7 mouse cellular contexts compared by ENCODE assay signal in genomic region chr19:55100227-55101140, GRCm38 (mm10). TPM values are rescaled to one million over a fixed set of nuclear protein-coding genes. Genes with fewer than 3 reads are reported as not detected.
A peak's percentile ranks its signal among the peaks of the same experiment; 100 is the strongest.
DNase-seq lines count a peak whose midpoint lies in the region; ATAC-seq and TF ChIP-seq lines count a peak whose summit lies in the region.

No protein-coding gene starts in this region.

- no peaks in the 10 kb centered on the region for H3K9me3 ChIP-seq in forebrain, embryonic 16.5 days (ENCODE audit: control insufficient read depth, low read length)
- no peaks in the 10 kb centered on the region for H3K9me3 ChIP-seq in liver, embryonic 15.5 days (replicated peaks)

- H3K4me3 ChIP-seq in testis, adult 2 months (ENCODE audit: control insufficient read depth, low read depth, low read length): no peak overlapping the region; the same call in 1 of the 2 replicates
- H3K4me3 ChIP-seq in forebrain, embryonic 16.5 days (replicated peaks; ENCODE audit: low read length): peak overlapping the region; percentile 89
- H3K4me3 ChIP-seq in liver, embryonic 15.5 days (replicated peaks): peak overlapping the region; percentile 70

- no peak for ATAC-seq in forebrain, embryonic 16.5 days
- ATAC-seq in liver, embryonic 15.5 days (ENCODE audit: insufficient read depth): no peak

- 82% methylated on average over 2 of the region's 2 CpGs for WGBS in forebrain, embryonic 16.5 days
- 60% methylated on average over 2 of the region's 2 CpGs for WGBS in liver, embryonic 15.5 days (ENCODE audit: insufficient replicate concordance)

- no peak for TF ChIP-seq POLR2A in testis, adult 2 months (IDR thresholded peaks at IDR 0.05; ENCODE audit: control insufficient read depth, low read depth, low read length)

- H3K36me3 ChIP-seq in testis, adult 2 months (ENCODE audit: control insufficient read depth, insufficient read depth, low read length): no peaks in the 10 kb centered on the region
- H3K36me3 ChIP-seq in forebrain, embryonic 16.5 days (ENCODE audit: control insufficient read depth, insufficient read depth): peaks cover 4% of the 10 kb centered on the region; the same call in 1 of the 2 replicates
- peaks cover 10% of the 10 kb centered on the region for H3K36me3 ChIP-seq in liver, embryonic 15.5 days (replicated peaks)

- H3K9ac ChIP-seq in forebrain, embryonic 16.5 days (replicated peaks; ENCODE audit: low read depth, low read length): peak overlapping the region; percentile 92
- peak overlapping the region; percentile 65; the same call in 1 of the 2 replicates for H3K9ac ChIP-seq in liver, embryonic 15.5 days

- H3K4me2 ChIP-seq in forebrain, embryonic 16.5 days (ENCODE audit: low read length): peak overlapping the region; percentile 97
- H3K4me2 ChIP-seq in liver, embryonic 15.5 days: peak overlapping the region; percentile 92

- intact Hi-C loops in gastrocnemius, postnatal 14 days (cut with DNase I; ENCODE audit: low total_unique reads): no loop called here

- H3K27ac ChIP-seq in testis, adult 2 months (ENCODE audit: control insufficient read depth, insufficient read depth, low read depth, low read length): peak overlapping the region; percentile 79; the same call in 1 of the 2 replicates
- H3K27ac ChIP-seq in forebrain, embryonic 16.5 days (ENCODE audit: low read length): no peak overlapping the region
- H3K27ac ChIP-seq in liver, embryonic 15.5 days (replicated peaks): peak overlapping the region; percentile 56; the same call in 1 of the 2 replicates

- DNase-seq in testis, postnatal 14 days (ENCODE audit: low spot score): no peak
- DNase-seq in urinary bladder, postnatal 10 days (ENCODE audit: low spot score): no peak
- DNase-seq in spleen, postnatal 14 days (ENCODE audit: low spot score in 2 of 2): no peak
- DNase-seq in gastrocnemius, postnatal 14 days: no peak

- H3K4me1 ChIP-seq in testis, adult 2 months (ENCODE audit: control insufficient read depth, insufficient read depth, low read length): peaks cover 8% of the 10 kb centered on the region
- peaks cover 16% of the 10 kb centered on the region for H3K4me1 ChIP-seq in forebrain, embryonic 16.5 days (replicated peaks; ENCODE audit: control insufficient read depth, insufficient read depth, low read length)
- peaks cover 40% of the 10 kb centered on the region for H3K4me1 ChIP-seq in liver, embryonic 15.5 days (replicated peaks)

- no peaks in the 10 kb centered on the region for H3K27me3 ChIP-seq in testis, adult 2 months (ENCODE audit: control insufficient read depth, insufficient read depth, low read length)
- H3K27me3 ChIP-seq in forebrain, embryonic 16.5 days (replicated peaks; ENCODE audit: control insufficient read depth, insufficient read depth, low read length): no peaks in the 10 kb centered on the region
- peaks cover 5% of the 10 kb centered on the region; the same call in 1 of the 2 replicates for H3K27me3 ChIP-seq in liver, embryonic 15.5 days

- TF ChIP-seq CTCF in testis, adult 2 months (IDR thresholded peaks at IDR 0.05; ENCODE audit: control insufficient read depth, insufficient read depth, insufficient replicate concordance, low read depth, low read length): no peak

RNA-seq across cellular contexts. Expression of gene Gpam, which starts 26.6 kb away (rescaled TPM):
- polyA plus RNA-seq in testis, adult 2 months (2012; rRNA removed): 8.0 and 9.3 TPM in 2 replicates
- 24.7 and 27.9 TPM in 2 replicates for polyA plus RNA-seq in forebrain, embryonic 16.5 days (2015; fragmentation: Nextera tagmentation; extraction: Ambion mirVana)
- 28.3 and 33.6 TPM in 2 replicates for polyA plus RNA-seq in liver, embryonic 15.5 days (2015; fragmentation: Nextera tagmentation; extraction: Ambion mirVana)
- 100 to 1,000 TPM; 118 to 123 TPM for total RNA-seq in gastrocnemius, postnatal 14 days (2021)
